Mouse (Mus musculus): ENCODE data around the gene Fam76a.
A peak's percentile ranks its signal among the peaks of the same experiment; 100 is the strongest.
"Not testable (repeated sequence)": the region's sequence is repeated elsewhere in the genome, so short reads cannot be mapped to it uniquely, and the experiment has no call there.

The Fam76a gene

GRCm38 (mm10) chr4:132945261-132946046 lies 23.1 kb upstream of the Fam76a start:
- DNase-seq (ENCODE audit: low spot score) = peak; percentile 83

- DNase-seq (ENCODE audit: low spot score) = no peak
Measured at GRCm38 (mm10) chr4:132944776-132945175, 22.4 kb upstream of the Fam76a start.

- no peak for DNase-seq (ENCODE audit: low spot score)
Measured at GRCm38 (mm10) chr4:132944106-132944505, 21.7 kb upstream of the Fam76a start.

GRCm38 (mm10) chr4:132943088-132943487 lies 20.7 kb upstream of the Fam76a start:
- no peak for DNase-seq (ENCODE audit: low spot score)

- DNase-seq (ENCODE audit: low spot score) = no peak
Measured at GRCm38 (mm10) chr4:132941012-132941729, 18.8 kb upstream of the Fam76a start.

- peak; percentile 54 for DNase-seq (ENCODE audit: low spot score)
Measured at GRCm38 (mm10) chr4:132939421-132940127, 17.2 kb upstream of the Fam76a start.

GRCm38 (mm10) chr4:132938181-132938941 lies 16.0 kb upstream of the Fam76a start:
- DNase-seq (ENCODE audit: low spot score) = no peak

- no peak for DNase-seq (ENCODE audit: low spot score)
Measured at GRCm38 (mm10) chr4:132934639-132935038, 12.3 kb upstream of the Fam76a start.

- no peak for DNase-seq (ENCODE audit: low spot score)
Measured at GRCm38 (mm10) chr4:132932752-132933404, 10.5 kb upstream of the Fam76a start.

GRCm38 (mm10) chr4:132930784-132931183 lies 8.4 kb upstream of the Fam76a start:
- DNase-seq (ENCODE audit: low spot score) = no peak

GRCm38 (mm10) chr4:132926520-132926919 lies 4.2 kb upstream of the Fam76a start:
- DNase-seq (ENCODE audit: low spot score) = not testable (repeated sequence)

GRCm38 (mm10) chr4:132922061-132922530 lies 262 bp downstream of the Fam76a start:
- no peak for DNase-seq (ENCODE audit: low spot score)

- DNase-seq (ENCODE audit: low spot score) = no peak
Measured at GRCm38 (mm10) chr4:132921488-132921887, 870 bp downstream of the Fam76a start.

- no peak for DNase-seq (ENCODE audit: low spot score)
Measured at GRCm38 (mm10) chr4:132920171-132920570, 2.2 kb downstream of the Fam76a start.

GRCm38 (mm10) chr4:132918493-132918892 lies 3.9 kb downstream of the Fam76a start:
- DNase-seq (ENCODE audit: low spot score) = not testable (repeated sequence)

GRCm38 (mm10) chr4:132912156-132912555 lies 10.2 kb downstream of the Fam76a start:
- DNase-seq (ENCODE audit: low spot score) = no peak

- no peak for DNase-seq (ENCODE audit: low spot score)
Measured at GRCm38 (mm10) chr4:132905843-132906360, 16.5 kb downstream of the Fam76a start.

- no peak for DNase-seq (ENCODE audit: low spot score)
Measured at GRCm38 (mm10) chr4:132904765-132905309, 17.5 kb downstream of the Fam76a start.

- DNase-seq (ENCODE audit: low spot score) = no peak
Measured at GRCm38 (mm10) chr4:132904071-132904470, 18.3 kb downstream of the Fam76a start.

- DNase-seq (ENCODE audit: low spot score) = no peak
Measured at GRCm38 (mm10) chr4:132898197-132898596, 24.2 kb downstream of the Fam76a start.

GRCm38 (mm10) chr4:132894402-132894801 lies 28.0 kb downstream of the Fam76a start:
- no peak for DNase-seq (ENCODE audit: low spot score)
